Mouse (Mus musculus) thymus, postnatal 25 days (tissue): ENCODE data around the gene Ank3.
A peak's percentile ranks its signal among the peaks of the same experiment; 100 is the strongest.

Source experiments
- DNase-seq: peaks from one replicate; pipeline ENCODE4 v3.0.0; 2022

Gene Ank3

GRCm38 (mm10) chr10:69632885-69633284 lies 234.3 kb downstream of the Ank3 start:
- DNase-seq, result no peak

- DNase-seq, result no peak
These were observed 236.3 kb downstream of the Ank3 start for GRCm38 (mm10) chr10:69634891-69635290.

GRCm38 (mm10) chr10:69635910-69636656 lies 237.5 kb downstream of the Ank3 start:
- DNase-seq, result no peak

- no peak for DNase-seq
These were observed 240.6 kb downstream of the Ank3 start for GRCm38 (mm10) chr10:69639138-69639537.

- DNase-seq, result no peak
These were observed 242.0 kb downstream of the Ank3 start for GRCm38 (mm10) chr10:69640617-69641016.

GRCm38 (mm10) chr10:69643481-69643880 lies 244.9 kb downstream of the Ank3 start:
- no peak for DNase-seq

- DNase-seq, result no peak
These were observed 245.4 kb downstream of the Ank3 start for GRCm38 (mm10) chr10:69643986-69644385.

- DNase-seq, result no peak
These were observed 246.8 kb downstream of the Ank3 start for GRCm38 (mm10) chr10:69645311-69645802.

- no peak for DNase-seq
These were observed 247.4 kb downstream of the Ank3 start for GRCm38 (mm10) chr10:69645929-69646328.

- DNase-seq, result no peak
These were observed 251.5 kb downstream of the Ank3 start for GRCm38 (mm10) chr10:69650074-69650473.

- DNase-seq, result no peak
These were observed 254.1 kb downstream of the Ank3 start for GRCm38 (mm10) chr10:69652660-69653059.

- no peak for DNase-seq
These were observed 254.6 kb downstream of the Ank3 start for GRCm38 (mm10) chr10:69653121-69653677.

- no peak for DNase-seq
These were observed 255.6 kb downstream of the Ank3 start for GRCm38 (mm10) chr10:69654176-69654575.

GRCm38 (mm10) chr10:69654866-69655633 lies 256.5 kb downstream of the Ank3 start:
- peak; percentile 13 for DNase-seq

- DNase-seq, result peak; percentile 32
These were observed 257.7 kb downstream of the Ank3 start for GRCm38 (mm10) chr10:69656321-69656720.

GRCm38 (mm10) chr10:69659818-69660217 lies 261.2 kb downstream of the Ank3 start:
- DNase-seq, result no peak

GRCm38 (mm10) chr10:69662338-69662737 lies 263.8 kb downstream of the Ank3 start:
- peak; percentile 33 for DNase-seq

- DNase-seq, result no peak
These were observed 268.9 kb downstream of the Ank3 start for GRCm38 (mm10) chr10:69667482-69667881.

GRCm38 (mm10) chr10:69670496-69670895 lies 271.9 kb downstream of the Ank3 start:
- DNase-seq, result no peak

GRCm38 (mm10) chr10:69670959-69671358 lies 272.4 kb downstream of the Ank3 start:
- DNase-seq, result no peak

GRCm38 (mm10) chr10:69671505-69671904 lies 272.9 kb downstream of the Ank3 start:
- no peak for DNase-seq

- DNase-seq, result no peak
These were observed 274.0 kb downstream of the Ank3 start for GRCm38 (mm10) chr10:69672545-69672944.

GRCm38 (mm10) chr10:69678230-69678629 lies 279.7 kb downstream of the Ank3 start:
- no peak for DNase-seq

- DNase-seq, result no peak
These were observed 287.8 kb downstream of the Ank3 start for GRCm38 (mm10) chr10:69686336-69686735.
